Mouse (Mus musculus) stomach, postnatal 0 days (tissue): ENCODE data around the gene Slc27a4. TPM values are rescaled to one million over a fixed set of nuclear protein-coding genes. Genes with fewer than 3 reads are reported as not detected.

Experiments
- ATAC-seq: fragments of 200-750 bp; cut with Nextera tagmentation; 2 replicates; pipeline ENCODE4 v1.8.0; 2017; ENCODE audit not compliant: low FRiP score, low TSS enrichment
- DNase-seq: peaks from one replicate; pipeline ENCODE4 v3.0.0-alpha.2; 2016; ENCODE audit warnings: low spot score
- H3K27ac ChIP-seq: fragments of 300-500 bp; sonication (generic); replicated peaks from 2 replicates; pipeline ENCODE4 v1.5.1; 2014; ENCODE audit warnings: mild to moderate bottlenecking, control low read depth
- H3K27me3 ChIP-seq: fragments of 300-500 bp; sonication (generic); 2 replicates; pipeline ENCODE4 v1.6.1; 2014; ENCODE audit warnings: low read length; ENCODE audit not compliant: control insufficient read depth, insufficient read depth
- H3K36me3 ChIP-seq: fragments of 300-500 bp; sonication (generic); 2 replicates; pipeline ENCODE4 v1.6.1; 2014; ENCODE audit warnings: low read length, mixed read lengths; ENCODE audit not compliant: control insufficient read depth, insufficient read depth
- H3K4me1 ChIP-seq: fragments of 300-500 bp; sonication (generic); replicated peaks from 2 replicates; pipeline ENCODE4 v1.6.1; 2014; ENCODE audit warnings: antibody characterized with exemption; ENCODE audit not compliant: control insufficient read depth, insufficient read depth
- H3K4me2 ChIP-seq: fragments of 300-500 bp; sonication (generic); replicated peaks from 2 replicates; pipeline ENCODE4 v1.6.1; 2014; ENCODE audit warnings: low read depth, mild to moderate bottlenecking, control low read depth, moderate library complexity
- H3K4me3 ChIP-seq: fragments of 300-500 bp; sonication (generic); 2 replicates; pipeline ENCODE4 v1.5.1; 2014; ENCODE audit warnings: low read depth, low read length, control low read depth
- H3K9ac ChIP-seq: fragments of 300-500 bp; sonication (generic); 2 replicates; pipeline ENCODE4 v1.6.1; 2014; ENCODE audit warnings: mild to moderate bottlenecking, low read length, control low read depth, mixed read lengths
- H3K9me3 ChIP-seq: fragments of 300-500 bp; sonication (generic); 2 replicates; pipeline ENCODE4 v1.6.1; 2016; ENCODE audit warnings: low read length; ENCODE audit not compliant: control insufficient read depth
- CTCF ChIP-seq: IDR thresholded peaks from 2 replicates; pipeline ENCODE4 v1.5.1; 2016; ENCODE audit warnings: antibody characterized with exemption, low read depth, mild to moderate bottlenecking, moderate library complexity
- EP300 ChIP-seq: optimal IDR thresholded peaks from 2 replicates; pipeline ENCODE3; 2016; ENCODE audit warnings: antibody characterized with exemption
- WGBS: fragments of 180-500 bp; shearing (Covaris S2); extraction: QIAGEN DNeasy Blood & Tissue Kit; methylation state at CpG from one replicate; pipeline ENCODE4 v1.1.7; 2014; 5-methylcytosine and 5-hydroxymethylcytosine counted together
- polyA plus RNA-seq: library from polyadenylated mRNA; unstranded; fragments of >200 nt; fragmentation: Nextera tagmentation; extraction: Ambion mirVana; gene quantifications from 2 replicates; pipeline ENCODE4 v1.2.1, GENCODE M21; 2015

Gene Slc27a4
- polyA plus RNA-seq = 34.0 and 36.4 TPM in 2 replicates

DNA sequence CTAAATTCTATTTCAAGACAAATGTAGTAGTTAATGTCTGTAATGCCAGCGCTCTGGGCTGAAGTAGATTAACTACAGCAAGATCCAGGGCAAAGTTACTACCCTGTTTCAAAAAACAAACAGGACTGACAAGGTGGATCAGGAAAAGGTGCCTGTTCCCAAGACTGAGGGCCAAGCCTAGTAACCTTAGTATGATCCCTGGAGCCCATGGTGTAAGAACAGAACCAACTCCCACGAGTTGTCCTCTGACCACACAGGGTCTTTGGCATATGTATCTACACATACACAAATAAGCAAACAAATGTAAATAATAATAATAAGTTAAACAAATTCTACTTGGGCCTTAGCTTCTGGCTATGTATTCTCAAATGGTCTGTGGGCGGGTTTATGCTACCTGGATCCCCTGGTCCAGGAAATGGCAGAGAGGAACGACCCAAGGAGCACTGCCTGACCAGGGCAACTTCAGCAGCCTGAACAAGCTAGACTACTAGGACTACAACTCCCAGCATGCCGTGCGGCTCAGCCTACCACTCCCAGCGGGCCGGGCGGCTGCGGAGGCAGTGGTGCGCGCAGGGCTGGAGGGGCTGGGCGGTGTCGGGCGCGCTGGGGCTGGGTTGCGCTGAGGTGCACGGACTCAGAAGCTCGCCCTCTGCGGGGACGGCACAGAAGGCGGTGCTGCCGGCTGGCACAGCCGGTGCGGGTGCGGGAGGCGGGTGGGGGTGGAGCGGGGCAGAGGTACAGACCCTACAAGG is at the start of gene Slc27a4:
Gene Slc27a4, plus strand, starts transcription at position 560 of the 752 bp plus-strand sequence.
- WGBS = 4% methylated on average over 22 of the region's 28 CpGs
- H3K4me2 ChIP-seq = peak within 1 kb of the TSS; percentile 87
- H3K27me3 ChIP-seq = no peaks in the 10 kb centered on the region
- H3K27ac ChIP-seq = peak within 1 kb of the TSS; percentile 87
- H3K36me3 ChIP-seq = peaks cover 13% of the 10 kb centered on the region
- H3K4me3 ChIP-seq = peak within 1 kb of the TSS; percentile 84
- DNase-seq (peak; percentile 97), ATAC-seq (peak; percentile 98)
- H3K9ac ChIP-seq = peak within 1 kb of the TSS; percentile 89
- H3K9me3 ChIP-seq = no peaks in the 10 kb centered on the region
- TF ChIP-seq EP300 (no peak), CTCF (peak; percentile 40)
- H3K4me1 ChIP-seq = peaks cover 2% of the 10 kb centered on the region; the same call in 1 of the 2 replicates

DNA sequence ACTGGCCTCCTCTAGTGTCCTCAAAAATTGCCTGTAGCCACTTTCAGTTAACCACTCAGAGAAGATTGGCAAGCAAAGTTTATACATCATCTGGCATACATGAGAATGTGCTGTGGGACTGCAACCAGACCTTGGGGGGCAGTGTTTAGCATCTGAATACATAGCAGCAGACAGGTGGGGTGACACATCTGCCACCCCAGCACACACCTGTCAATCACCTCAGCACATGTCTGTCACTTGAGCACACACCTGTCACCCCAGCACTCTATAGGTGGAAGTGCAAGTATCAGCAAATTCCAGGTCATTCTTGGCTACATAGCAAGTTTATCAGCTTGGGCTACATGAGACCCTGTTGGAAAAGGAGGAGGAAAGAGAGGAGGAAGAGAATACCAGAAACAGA is 46.7 kb upstream of the Slc27a4 start:
- no peak overlapping the region for H3K9ac ChIP-seq
- TF ChIP-seq CTCF (no peak), EP300 (no peak)
- H3K4me2 ChIP-seq = no peak overlapping the region
- H3K27me3 ChIP-seq = no peaks in the 10 kb centered on the region; the same call in 1 of the 2 replicates
- ATAC-seq (no peak), DNase-seq (no peak)
- no peaks in the 10 kb centered on the region for H3K36me3 ChIP-seq
- no peaks in the 10 kb centered on the region for H3K4me1 ChIP-seq
- H3K27ac ChIP-seq = no peak overlapping the region
- H3K9me3 ChIP-seq = no peaks in the 10 kb centered on the region
- no peak overlapping the region for H3K4me3 ChIP-seq

DNA sequence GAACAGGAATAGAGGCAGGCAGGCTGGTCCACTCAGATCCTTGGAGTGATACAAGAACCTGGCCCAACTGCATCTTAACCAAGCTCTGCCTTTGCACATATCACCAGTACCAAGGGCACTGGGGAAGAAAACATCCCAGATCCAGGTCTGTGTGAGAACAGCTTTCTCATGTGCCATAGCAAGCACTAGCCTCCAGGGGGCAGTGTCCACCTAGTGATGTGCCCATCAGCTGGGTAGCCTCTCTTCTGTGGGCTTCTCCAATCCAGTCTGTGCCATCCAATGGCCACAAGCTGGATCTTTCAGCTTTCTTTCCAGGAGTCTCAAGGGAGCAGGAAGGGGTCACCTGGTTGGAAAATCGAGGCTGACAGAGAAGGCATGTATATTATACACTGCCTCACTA is 37.6 kb upstream of the Slc27a4 start:
- ATAC-seq = peak; percentile 58
- Histone ChIP-seq H3K9ac (peak overlapping the region; percentile 35; the same call in 1 of the 2 replicates), H3K4me2 (no peak overlapping the region), H3K9me3 (no peaks in the 10 kb centered on the region), H3K4me1 (no peaks in the 10 kb centered on the region), H3K4me3 (no peak overlapping the region), H3K27ac (no peak overlapping the region), H3K36me3 (no peaks in the 10 kb centered on the region), H3K27me3 (no peaks in the 10 kb centered on the region)
- WGBS = 3% methylated on average over 1 of the region's 1 CpGs
- TF ChIP-seq CTCF (peak; percentile 97), EP300 (no peak)
- peak; percentile 82 for DNase-seq

GRCm38 (mm10) chr2:29767976-29768709 is 34.3 kb upstream of the Slc27a4 start:
- DNase-seq (peak; percentile 83), ATAC-seq (peak; percentile 77)
- peak overlapping the region; percentile 78 for H3K27ac ChIP-seq
- no peak overlapping the region for H3K4me3 ChIP-seq
- H3K9me3 ChIP-seq = no peaks in the 10 kb centered on the region
- H3K9ac ChIP-seq = no peak overlapping the region
- 39% methylated on average over 11 of the region's 11 CpGs for WGBS
- H3K4me2 ChIP-seq = 0 out of 2 replicates have a peak overlapping the region, but pooled peaks have one; percentile 8
- H3K4me1 ChIP-seq = no peaks in the 10 kb centered on the region
- H3K27me3 ChIP-seq = no peaks in the 10 kb centered on the region
- H3K36me3 ChIP-seq = no peaks in the 10 kb centered on the region
- TF ChIP-seq EP300 (no peak), CTCF (no peak)

GRCm38 (mm10) chr2:29768901-29769300 is 33.5 kb upstream of the Slc27a4 start:
- no peaks in the 10 kb centered on the region for H3K4me1 ChIP-seq
- no peak overlapping the region for H3K9ac ChIP-seq
- H3K4me2 ChIP-seq = no peak overlapping the region
- no peaks in the 10 kb centered on the region for H3K9me3 ChIP-seq
- H3K27ac ChIP-seq = peak overlapping the region; percentile 78
- no peak for ATAC-seq
- DNase-seq = peak; percentile 59
- TF ChIP-seq EP300 (no peak), CTCF (no peak)
- H3K27me3 ChIP-seq = no peaks in the 10 kb centered on the region
- 51% methylated on average over 9 of the region's 9 CpGs for WGBS
- H3K4me3 ChIP-seq = no peak overlapping the region
- H3K36me3 ChIP-seq = no peaks in the 10 kb centered on the region

DNA sequence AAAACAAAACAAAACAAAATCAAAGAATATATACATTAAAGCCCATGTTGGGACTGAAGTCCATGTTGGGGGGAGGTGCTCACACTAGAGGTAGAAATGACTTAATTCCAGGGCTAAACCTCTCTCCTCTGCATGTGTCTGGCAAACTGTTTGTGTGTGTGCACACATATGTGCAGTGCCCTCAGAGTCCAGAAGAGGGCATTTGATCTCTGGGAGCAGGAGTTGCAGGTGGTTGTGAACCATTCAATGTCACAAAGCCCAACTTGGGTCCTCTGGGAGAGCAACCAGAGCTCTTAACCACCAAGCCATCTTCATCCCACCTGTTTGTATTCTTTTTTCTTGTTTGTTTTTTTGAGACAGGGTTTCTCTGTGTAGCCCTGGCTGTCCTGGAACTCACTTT is 32.3 kb upstream of the Slc27a4 start:
- no peaks in the 10 kb centered on the region for H3K36me3 ChIP-seq
- TF ChIP-seq CTCF (peak; percentile 52), EP300 (no peak)
- DNase-seq (no peak), ATAC-seq (no peak)
- H3K27ac ChIP-seq = no peak overlapping the region
- H3K4me1 ChIP-seq = no peaks in the 10 kb centered on the region
- H3K9ac ChIP-seq = no peak overlapping the region
- H3K9me3 ChIP-seq = no peaks in the 10 kb centered on the region
- H3K27me3 ChIP-seq = no peaks in the 10 kb centered on the region
- no peak overlapping the region for H3K4me2 ChIP-seq
- no peak overlapping the region for H3K4me3 ChIP-seq
